Comparison of ENCODE assay signal across 9 mouse cellular contexts in genomic region chr4:58910175-58911068, GRCm38 (mm10). TPM values are rescaled to one million over a fixed set of nuclear protein-coding genes. Genes with fewer than 3 reads are reported as not detected.
DNase-seq lines count a peak whose midpoint lies in the region; ATAC-seq and TF ChIP-seq lines count a peak whose summit lies in the region.
"Had no signal": no experiment of that assay in that cellular context is flagged by ENCODE, and none has a peak within 500 bp of the region (broad histone marks: within the 10 kb centered on the region; RNA-seq: fewer than 3 reads in every experiment).

No protein-coding gene starts in this region.

- H3K27ac ChIP-seq in gastrocnemius, adult 2 months = peak overlapping the region; percentile 99
- no peak overlapping the region for H3K27ac ChIP-seq in thymus, adult 2 months (ENCODE audit: control insufficient read depth, insufficient read depth, low read length)
- H3K27ac ChIP-seq in liver, embryonic 12.5 days = peak overlapping the region; percentile 88; the same call in 1 of the 2 replicates

- peak overlapping the region; percentile 83 for H3K4me2 ChIP-seq in liver, embryonic 12.5 days

- H3K9ac ChIP-seq in liver, embryonic 12.5 days = peak overlapping the region; percentile 98

- H3K4me1 ChIP-seq in thymus, adult 2 months (replicated peaks; ENCODE audit: control insufficient read depth, insufficient read depth, low read length) = peaks cover 5% of the 10 kb centered on the region
- H3K4me1 ChIP-seq in liver, embryonic 12.5 days = peaks cover 51% of the 10 kb centered on the region

- WGBS in thymus, adult 2 months = 52% methylated on average over 16 of the region's 16 CpGs
- WGBS in liver, embryonic 12.5 days (ENCODE audit: insufficient replicate concordance) = 32% methylated on average over 16 of the region's 16 CpGs

- ATAC-seq in liver, embryonic 12.5 days = no peak

- H3K27me3 ChIP-seq in thymus, adult 2 months (ENCODE audit: control insufficient read depth, insufficient read depth, low read length) = no peaks in the 10 kb centered on the region
- H3K27me3 ChIP-seq in liver, embryonic 12.5 days (replicated peaks) = no peaks in the 10 kb centered on the region

- no peak for TF ChIP-seq CTCF in gastrocnemius, adult 2 months (IDR thresholded peaks at IDR 0.05)
- no peak for TF ChIP-seq CTCF in thymus, adult 2 months (IDR thresholded peaks at IDR 0.05; ENCODE audit: borderline replicate concordance, control insufficient read depth, extremely low read depth, insufficient read depth, low read length, poor library complexity)

- no peak for TF ChIP-seq POLR2A in thymus, adult 2 months (IDR thresholded peaks at IDR 0.05; ENCODE audit: control insufficient read depth, extremely low read depth, insufficient read depth, low read length, poor library complexity)

- intact Hi-C loops in gastrocnemius, adult 2 months (cut with DNase I) = loop anchor here (5.0 kb wide), 2 partner anchors 33 to 77 kb away; partner anchors contain the start of gene Ptgr1

- no peaks in the 10 kb centered on the region for H3K36me3 ChIP-seq in thymus, adult 2 months (ENCODE audit: control insufficient read depth, insufficient read depth, low read length)
- H3K36me3 ChIP-seq in liver, embryonic 12.5 days = no peaks in the 10 kb centered on the region

- no peaks in the 10 kb centered on the region for H3K9me3 ChIP-seq in liver, embryonic 12.5 days (replicated peaks)

- no peak for DNase-seq in gastrocnemius, adult 2 months
- DNase-seq in gastrocnemius, adult 18-20 months (ENCODE audit: low spot score) = no peak
- DNase-seq in thymus, adult 2 months = no peak
- no peak for DNase-seq in thymus, postnatal 4 days
- DNase-seq in right cerebral cortex, postnatal 36 days (ENCODE audit: low spot score in 2 of 2) = no peak
- DNase-seq in thymus, postnatal 25 days = no peak
- DNase-seq in urinary bladder, postnatal 14 days (ENCODE audit: low spot score) = no peak

- peak overlapping the region; percentile 97 for H3K4me3 ChIP-seq in gastrocnemius, adult 2 months
- H3K4me3 ChIP-seq in thymus, adult 2 months (ENCODE audit: control insufficient read depth, insufficient read depth, low read length) = peak overlapping the region; percentile 97
- H3K4me3 ChIP-seq in liver, embryonic 12.5 days = peak overlapping the region; percentile 99

RNA-seq across cellular contexts. Expression of gene Ecpas, which starts 2.1 kb away (rescaled TPM):
- 100 to 1,000 TPM; 283 to 349 TPM for total RNA-seq in gastrocnemius, adult 2 months (2021)
- total RNA-seq in gastrocnemius, adult 18-20 months (2021) = 100 to 1,000 TPM; 263 to 302 TPM
- polyA plus RNA-seq in thymus, adult 2 months (2012; rRNA removed) = 30.6 and 46.7 TPM in 2 replicates
- 30.1 and 35.2 TPM in 2 replicates for polyA plus RNA-seq in liver, embryonic 12.5 days (2016; fragmentation: Nextera tagmentation; extraction: Ambion mirVana)

RNA-seq across cellular contexts. Expression of gene Zkscan16, which starts 33.0 kb away (rescaled TPM):
- not detected for total RNA-seq in gastrocnemius, adult 2 months (2021)
- not detected for total RNA-seq in gastrocnemius, adult 18-20 months (2021)
- 0.04 TPM in 1 of 2 replicates, not detected in the other for polyA plus RNA-seq in thymus, adult 2 months (2012; rRNA removed)
- 0.12 and 0.14 TPM in 2 replicates for polyA plus RNA-seq in liver, embryonic 12.5 days (2016; fragmentation: Nextera tagmentation; extraction: Ambion mirVana)
- total RNA-seq: common myeloid progenitor, adult 5-6 weeks had no signal
